Mouse (Mus musculus): ENCODE data around the gene Nfkbib. TPM values are rescaled to one million over a fixed set of nuclear protein-coding genes. Genes with fewer than 3 reads are reported as not detected.
A peak's percentile ranks its signal among the peaks of the same experiment; 100 is the strongest.

The Nfkbib gene
- polyA plus RNA-seq, 1 experiment from 2014 or later: 33.4 TPM

- Histone ChIP-seq H3K4me3 (ENCODE audit: low read depth, low read length) (no peak within 1 kb of the TSS), H3K4me2 (ENCODE audit: low read depth, low read length) (no peak within 1 kb of the TSS), H3K27me3 (ENCODE audit: control insufficient read depth, insufficient read depth, low read length) (peaks cover 5% of the 10 kb centered on the region; the same call in 1 of the 2 replicates), H3K9me3 (replicated peaks; ENCODE audit: control insufficient read depth, low read length) (no peaks in the 10 kb centered on the region), H3K27ac (replicated peaks; ENCODE audit: low read depth, low read length) (no peak within 1 kb of the TSS), H3K36me3 (replicated peaks; ENCODE audit: control insufficient read depth, insufficient read depth, low read depth, low read length) (peaks cover 3% of the 10 kb centered on the region), H3K9ac (replicated peaks; ENCODE audit: low read length) (0 out of 2 replicates have a peak within 1 kb of the TSS, but pooled peaks have one; percentile 22), H3K4me1 (ENCODE audit: control insufficient read depth, insufficient read depth, low read length) (no peaks in the 10 kb centered on the region)
- ATAC-seq (replicated peaks; ENCODE audit: insufficient number of reproducible peaks, low FRiP score, low TSS enrichment, low read depth) (no peak), DNase-seq (ENCODE audit: low spot score) (peak; percentile 42)
- WGBS: 4% methylated on average over 17 of the region's 17 CpGs
Observed at GRCm38 (mm10) chr7:28756079-28756478, 11.2 kb downstream of the Nfkbib start, which contains the start of gene Ccer2. Gene Ccer2 (plus strand): TSS chr7:28756174.

- ATAC-seq (replicated peaks; ENCODE audit: insufficient number of reproducible peaks, low FRiP score, low TSS enrichment, low read depth) (0 out of 2 replicates have a peak, but pooled peaks have one; percentile 10), DNase-seq (ENCODE audit: low spot score) (no peak)
- H3K27ac ChIP-seq (replicated peaks; ENCODE audit: low read depth, low read length): no peak overlapping the region
- H3K36me3 ChIP-seq (replicated peaks; ENCODE audit: control insufficient read depth, insufficient read depth, low read depth, low read length): peaks cover 2% of the 10 kb centered on the region
- no peak overlapping the region for H3K9ac ChIP-seq (replicated peaks; ENCODE audit: low read length)
- WGBS: 91% methylated on average over 7 of the region's 7 CpGs
- 0 out of 2 replicates have a peak, but pooled peaks cover 2% of the 10 kb centered on the region for H3K4me1 ChIP-seq (ENCODE audit: control insufficient read depth, insufficient read depth, low read length)
- no peak overlapping the region for H3K4me2 ChIP-seq (ENCODE audit: low read depth, low read length)
- no peak overlapping the region for H3K4me3 ChIP-seq (ENCODE audit: low read depth, low read length)
- H3K9me3 ChIP-seq (replicated peaks; ENCODE audit: control insufficient read depth, low read length): no peaks in the 10 kb centered on the region
- H3K27me3 ChIP-seq (ENCODE audit: control insufficient read depth, insufficient read depth, low read length): no peaks in the 10 kb centered on the region
Observed at GRCm38 (mm10) chr7:28749935-28750334, 17.4 kb downstream of the Nfkbib start.

- DNase-seq (ENCODE audit: low spot score): peak; percentile 99
- Histone ChIP-seq H3K9ac (replicated peaks; ENCODE audit: low read length) (peak within 1 kb of the TSS; percentile 81), H3K4me3 (ENCODE audit: low read depth, low read length) (peak within 1 kb of the TSS; percentile 73), H3K4me1 (ENCODE audit: control insufficient read depth, insufficient read depth, low read length) (peaks cover 4% of the 10 kb centered on the region), H3K9me3 (replicated peaks; ENCODE audit: control insufficient read depth, low read length) (no peaks in the 10 kb centered on the region), H3K4me2 (ENCODE audit: low read depth, low read length) (peak within 1 kb of the TSS; percentile 78), H3K27me3 (ENCODE audit: control insufficient read depth, insufficient read depth, low read length) (no peaks in the 10 kb centered on the region), H3K27ac (replicated peaks; ENCODE audit: low read depth, low read length) (peak within 1 kb of the TSS; percentile 47; the same call in 1 of the 2 replicates), H3K36me3 (replicated peaks; ENCODE audit: control insufficient read depth, insufficient read depth, low read depth, low read length) (no peaks in the 10 kb centered on the region; the same call in 1 of the 2 replicates)
- ATAC-seq (replicated peaks; ENCODE audit: insufficient number of reproducible peaks, low FRiP score, low TSS enrichment, low read depth): peak; percentile 97
- WGBS: 0% methylated on average over 39 of the region's 39 CpGs
Observed at GRCm38 (mm10) chr7:28741709-28742438, 25.4 kb downstream of the Nfkbib start, which contains the start of the genes Mrps12 and Sars2. Gene Mrps12 (minus strand): TSS chr7:28741820. Gene Sars2 (plus strand): TSS chr7:28741992.

GRCm38 (mm10) chr7:28741368-28741708 lies 26.0 kb downstream of the Nfkbib start:
- peak overlapping the region; percentile 76 for H3K9ac ChIP-seq (replicated peaks; ENCODE audit: low read length)
- ATAC-seq (replicated peaks; ENCODE audit: insufficient number of reproducible peaks, low FRiP score, low TSS enrichment, low read depth): no peak
- no peaks in the 10 kb centered on the region; the same call in none of the 2 replicates for H3K36me3 ChIP-seq (replicated peaks; ENCODE audit: control insufficient read depth, insufficient read depth, low read depth, low read length)
- no peaks in the 10 kb centered on the region for H3K27me3 ChIP-seq (ENCODE audit: control insufficient read depth, insufficient read depth, low read length)
- peak overlapping the region; percentile 73 for H3K4me3 ChIP-seq (ENCODE audit: low read depth, low read length)
- H3K27ac ChIP-seq (replicated peaks; ENCODE audit: low read depth, low read length): peak overlapping the region; percentile 47; the same call in 1 of the 2 replicates
- under 1% methylated on average over 13 of the region's 13 CpGs for WGBS
- no peaks in the 10 kb centered on the region for H3K9me3 ChIP-seq (replicated peaks; ENCODE audit: control insufficient read depth, low read length)
- peak overlapping the region; percentile 78 for H3K4me2 ChIP-seq (ENCODE audit: low read depth, low read length)
- peaks cover 4% of the 10 kb centered on the region for H3K4me1 ChIP-seq (ENCODE audit: control insufficient read depth, insufficient read depth, low read length)
- DNase-seq (ENCODE audit: low spot score): no peak

GRCm38 (mm10) chr7:28740949-28741348 lies 26.4 kb downstream of the Nfkbib start:
- no peak for ATAC-seq (replicated peaks; ENCODE audit: insufficient number of reproducible peaks, low FRiP score, low TSS enrichment, low read depth)
- peak overlapping the region; percentile 73 for H3K4me3 ChIP-seq (ENCODE audit: low read depth, low read length)
- no peaks in the 10 kb centered on the region for H3K9me3 ChIP-seq (replicated peaks; ENCODE audit: control insufficient read depth, low read length)
- DNase-seq (ENCODE audit: low spot score): no peak
- no peaks in the 10 kb centered on the region for H3K27me3 ChIP-seq (ENCODE audit: control insufficient read depth, insufficient read depth, low read length)
- no peaks in the 10 kb centered on the region; the same call in none of the 2 replicates for H3K36me3 ChIP-seq (replicated peaks; ENCODE audit: control insufficient read depth, insufficient read depth, low read depth, low read length)
- H3K4me1 ChIP-seq (ENCODE audit: control insufficient read depth, insufficient read depth, low read length): peaks cover 4% of the 10 kb centered on the region
- H3K9ac ChIP-seq (replicated peaks; ENCODE audit: low read length): peak overlapping the region; percentile 76
- whole genome bisulfite sequencing: 41% methylated on average over 9 of the region's 9 CpGs
- peak overlapping the region; percentile 78 for H3K4me2 ChIP-seq (ENCODE audit: low read depth, low read length)
- H3K27ac ChIP-seq (replicated peaks; ENCODE audit: low read depth, low read length): no peak overlapping the region

GRCm38 (mm10) chr7:28739829-28740228 lies 27.5 kb downstream of the Nfkbib start:
- no peaks in the 10 kb centered on the region for H3K27me3 ChIP-seq (ENCODE audit: control insufficient read depth, insufficient read depth, low read length)
- H3K4me2 ChIP-seq (ENCODE audit: low read depth, low read length): no peak overlapping the region
- DNase-seq (ENCODE audit: low spot score): no peak
- ATAC-seq (replicated peaks; ENCODE audit: insufficient number of reproducible peaks, low FRiP score, low TSS enrichment, low read depth): no peak
- 95% methylated on average over 21 of the region's 21 CpGs for WGBS
- no peak overlapping the region for H3K9ac ChIP-seq (replicated peaks; ENCODE audit: low read length)
- H3K4me3 ChIP-seq (ENCODE audit: low read depth, low read length): no peak overlapping the region
- H3K36me3 ChIP-seq (replicated peaks; ENCODE audit: control insufficient read depth, insufficient read depth, low read depth, low read length): no peaks in the 10 kb centered on the region; the same call in none of the 2 replicates
- H3K9me3 ChIP-seq (replicated peaks; ENCODE audit: control insufficient read depth, low read length): no peaks in the 10 kb centered on the region
- no peak overlapping the region for H3K27ac ChIP-seq (replicated peaks; ENCODE audit: low read depth, low read length)
- H3K4me1 ChIP-seq (ENCODE audit: control insufficient read depth, insufficient read depth, low read length): peaks cover 4% of the 10 kb centered on the region

- no peak overlapping the region for H3K9ac ChIP-seq (replicated peaks; ENCODE audit: low read length)
- no peaks in the 10 kb centered on the region for H3K9me3 ChIP-seq (replicated peaks; ENCODE audit: control insufficient read depth, low read length)
- WGBS: 84% methylated on average over 6 of the region's 6 CpGs
- H3K27me3 ChIP-seq (ENCODE audit: control insufficient read depth, insufficient read depth, low read length): no peaks in the 10 kb centered on the region
- H3K4me3 ChIP-seq (ENCODE audit: low read depth, low read length): no peak overlapping the region
- H3K36me3 ChIP-seq (replicated peaks; ENCODE audit: control insufficient read depth, insufficient read depth, low read depth, low read length): no peaks in the 10 kb centered on the region; the same call in none of the 2 replicates
- H3K4me1 ChIP-seq (ENCODE audit: control insufficient read depth, insufficient read depth, low read length): no peaks in the 10 kb centered on the region; the same call in 1 of the 2 replicates
- no peak overlapping the region for H3K27ac ChIP-seq (replicated peaks; ENCODE audit: low read depth, low read length)
- no peak overlapping the region for H3K4me2 ChIP-seq (ENCODE audit: low read depth, low read length)
- ATAC-seq (replicated peaks; ENCODE audit: insufficient number of reproducible peaks, low FRiP score, low TSS enrichment, low read depth) (no peak), DNase-seq (ENCODE audit: low spot score) (no peak)
Observed at GRCm38 (mm10) chr7:28735701-28736100, 31.6 kb downstream of the Nfkbib start.

- DNase-seq (ENCODE audit: low spot score): no peak
- Histone ChIP-seq H3K4me3 (ENCODE audit: low read depth, low read length) (peak overlapping the region; percentile 36), H3K4me2 (ENCODE audit: low read depth, low read length) (peak overlapping the region; percentile 88), H3K9ac (replicated peaks; ENCODE audit: low read length) (peak overlapping the region; percentile 44; the same call in 1 of the 2 replicates), H3K27ac (replicated peaks; ENCODE audit: low read depth, low read length) (no peak overlapping the region), H3K36me3 (replicated peaks; ENCODE audit: control insufficient read depth, insufficient read depth, low read depth, low read length) (no peaks in the 10 kb centered on the region; the same call in none of the 2 replicates), H3K9me3 (replicated peaks; ENCODE audit: control insufficient read depth, low read length) (no peaks in the 10 kb centered on the region), H3K4me1 (ENCODE audit: control insufficient read depth, insufficient read depth, low read length) (no peaks in the 10 kb centered on the region; the same call in 1 of the 2 replicates), H3K27me3 (ENCODE audit: control insufficient read depth, insufficient read depth, low read length) (no peaks in the 10 kb centered on the region)
- 8% methylated on average over 11 of the region's 11 CpGs for WGBS
- 0 out of 2 replicates have a peak, but pooled peaks have one; percentile 2 for ATAC-seq (replicated peaks; ENCODE audit: insufficient number of reproducible peaks, low FRiP score, low TSS enrichment, low read depth)
Observed at GRCm38 (mm10) chr7:28733211-28733610, 34.1 kb downstream of the Nfkbib start.
